Mouse (Mus musculus) thymus, postnatal 10 days (tissue): Measurements from ENCODE around the gene Tub.
A peak's percentile ranks its signal among the peaks of the same experiment; 100 is the strongest.

Experiments
- DNase-seq, 2 experiments: peaks; one replicate each; pipeline ENCODE4 v3.0.0; 2021; ENCODE audit warnings: low spot score in 2 of 2

The Tub gene

GRCm38 (mm10) chr7:108950312-108950761 lies at the start of gene Tub:
TSS of gene Tub (plus strand) at chr7:108950338.
- peak in 1 of 2 experiments; percentile 10 for DNase-seq

- no peak for DNase-seq
These were observed 46.2 kb upstream of the Tub start for GRCm38 (mm10) chr7:108903969-108904368.

GRCm38 (mm10) chr7:108927043-108927442 lies 23.1 kb upstream of the Tub start:
- no peak for DNase-seq

GRCm38 (mm10) chr7:108928280-108929188 lies 21.6 kb upstream of the Tub start:
- DNase-seq, result no peak

GRCm38 (mm10) chr7:108929726-108930393 lies 20.3 kb upstream of the Tub start, which contains the start of gene Nlrp10:
TSS of gene Nlrp10 (minus strand) at chr7:108930178.
- DNase-seq, result no peak

GRCm38 (mm10) chr7:108933794-108934731 lies 16.1 kb upstream of the Tub start, which contains the start of gene Eif3f:
TSS of gene Eif3f (plus strand) at chr7:108934417.
- DNase-seq, result peak; percentile 86 to 90

GRCm38 (mm10) chr7:108934836-108935235 lies 15.3 kb upstream of the Tub start:
- no peak for DNase-seq

- no peak for DNase-seq
These were observed 14.7 kb upstream of the Tub start for GRCm38 (mm10) chr7:108935411-108935810.

GRCm38 (mm10) chr7:108936591-108936990 lies 13.5 kb upstream of the Tub start:
- DNase-seq, result no peak

GRCm38 (mm10) chr7:108941466-108941865 lies 8.7 kb upstream of the Tub start:
- no peak for DNase-seq

GRCm38 (mm10) chr7:108944002-108944401 lies 6.1 kb upstream of the Tub start:
- DNase-seq, result peak in 1 of 2 experiments; percentile 27

- DNase-seq, result no peak
These were observed 1.5 kb upstream of the Tub start for GRCm38 (mm10) chr7:108948611-108949010.

GRCm38 (mm10) chr7:108949301-108949700 lies 837 bp upstream of the Tub start:
- no peak for DNase-seq

- DNase-seq, result no peak
These were observed 709 bp downstream of the Tub start for GRCm38 (mm10) chr7:108950762-108951331.

GRCm38 (mm10) chr7:108952801-108953200 lies 2.7 kb downstream of the Tub start:
- DNase-seq, result no peak

GRCm38 (mm10) chr7:108954185-108954584 lies 4.0 kb downstream of the Tub start:
- DNase-seq, result peak in 1 of 2 experiments; percentile 37

GRCm38 (mm10) chr7:108957734-108958133 lies 7.6 kb downstream of the Tub start:
- no peak for DNase-seq

- peak in 1 of 2 experiments; percentile 11 for DNase-seq
These were observed 15.8 kb downstream of the Tub start for GRCm38 (mm10) chr7:108965968-108966367.

- peak in 1 of 2 experiments; percentile 33 for DNase-seq
These were observed 16.7 kb downstream of the Tub start for GRCm38 (mm10) chr7:108966742-108967362.

GRCm38 (mm10) chr7:108968201-108968600 lies 18.1 kb downstream of the Tub start:
- no peak for DNase-seq

GRCm38 (mm10) chr7:108972273-108972672 lies 22.1 kb downstream of the Tub start:
- no peak for DNase-seq
